Mouse (Mus musculus) lung, adult 2 months (tissue): ENCODE measurements around the gene Gm19402.

Experiments used
- CTCF ChIP-seq: fragments of 200-500 bp; IDR thresholded peaks from 2 replicates; pipeline ENCODE4 v1.5.1; 2011; ENCODE audit warnings: mild to moderate bottlenecking, low read length, control low read depth; ENCODE audit not compliant: insufficient read depth
- POLR2A ChIP-seq: fragments of 200-500 bp; IDR thresholded peaks from 2 replicates; pipeline ENCODE4 v1.6.1; 2011; ENCODE audit warnings: low read depth, mild to moderate bottlenecking, control low read depth, low read length, borderline replicate concordance; ENCODE audit errors: extremely low read depth

GRCm38 (mm10) chr10:77684181-77684580 lies 6.4 kb downstream of the Gm19402 start:
- no peak for TF ChIP-seq CTCF
- TF ChIP-seq POLR2A: no peak
